Mouse (Mus musculus) myocyte (in vitro differentiated cells): ENCODE data around the gene Mboat2.

Experiments
- CEBPB ChIP-seq: IDR thresholded peaks from 2 replicates; pipeline ENCODE4 v1.6.1; 2011; ENCODE audit warnings: mild to moderate bottlenecking, moderate library complexity; ENCODE audit not compliant: poor library complexity, insufficient read depth, severe bottlenecking
- MAX ChIP-seq: IDR thresholded peaks from one replicate; pipeline ENCODE4 v1.6.1; 2011; ENCODE audit warnings: low read depth, mild to moderate bottlenecking, control low read depth
- POLR2A ChIP-seq: IDR thresholded peaks from one replicate; pipeline ENCODE4 v1.6.1; 2011; ENCODE audit warnings: low read depth, mild to moderate bottlenecking, control low read depth, moderate library complexity; ENCODE audit not compliant: insufficient read length
- REST ChIP-seq: IDR thresholded peaks from one replicate; pipeline ENCODE4 v1.6.1; 2011; ENCODE audit warnings: mild to moderate bottlenecking, control low read depth, moderate library complexity; ENCODE audit not compliant: insufficient read depth, insufficient read length
- TCF12 ChIP-seq: IDR thresholded peaks from one replicate; pipeline ENCODE4 v1.6.1; 2011; ENCODE audit warnings: mild to moderate bottlenecking, control low read depth; ENCODE audit not compliant: poor library complexity, insufficient read depth, severe bottlenecking
- TCF3 ChIP-seq: IDR thresholded peaks from one replicate; pipeline ENCODE4 v1.6.1; 2011; ENCODE audit warnings: low read depth, control low read depth; ENCODE audit not compliant: insufficient read length
- USF1 ChIP-seq: IDR thresholded peaks from one replicate; pipeline ENCODE4 v1.6.1; 2011; ENCODE audit warnings: low read depth, mild to moderate bottlenecking, control low read depth, moderate library complexity

DNA sequence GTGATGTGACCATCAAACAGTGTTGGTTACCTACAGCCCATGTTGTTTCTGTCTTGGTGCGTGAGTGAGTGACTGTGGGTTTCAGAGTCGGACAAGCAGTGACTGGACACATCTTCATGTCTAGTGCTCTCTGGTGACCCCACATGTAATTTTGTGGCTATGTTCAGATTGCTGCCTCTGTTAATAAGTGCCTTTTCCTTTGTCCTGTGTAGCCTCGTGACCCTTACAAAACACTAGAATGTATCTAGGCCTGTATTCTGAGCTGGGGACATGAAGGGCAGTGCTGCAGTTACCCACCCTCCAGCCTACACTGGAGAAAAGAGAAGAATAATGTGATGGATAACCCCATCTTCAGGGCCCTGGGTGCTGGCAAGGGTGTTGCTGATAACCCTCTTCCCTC lies 127.8 kb downstream of the Mboat2 start:
- TF ChIP-seq POLR2A (no peak), CEBPB (no peak), USF1 (no peak), TCF3 (no peak), TCF12 (no peak), REST (no peak), MAX (no peak)
